Mouse (Mus musculus): ENCODE data around the gene Ldhb. TPM values are rescaled to one million over a fixed set of nuclear protein-coding genes. Genes with fewer than 3 reads are reported as not detected.

Ldhb gene
- total RNA-seq, 2 experiments from 2014 or later: 466 to 479 TPM

- DNase-seq (ENCODE audit: extremely low spot score in 1 of 2, low spot score in 2 of 2): no peak
- intact Hi-C loops (cut with DNase I): no loop called here
These were observed 45.6 kb downstream of the Ldhb start for GRCm38 (mm10) chr6:142462194-142462593.

- DNase-seq (ENCODE audit: extremely low spot score in 1 of 2, low spot score in 2 of 2): no peak
These were observed 48.6 kb downstream of the Ldhb start for GRCm38 (mm10) chr6:142459017-142459678.

GRCm38 (mm10) chr6:142458010-142458409, 49.7 kb downstream of the Ldhb start:
- no peak for DNase-seq (ENCODE audit: extremely low spot score in 1 of 2, low spot score in 2 of 2)
- intact Hi-C loops (cut with DNase I): no loop called here

More at GRCm38 (mm10) chr6:142459017-142459678, 48.6 kb downstream of the Ldhb start:
- intact Hi-C loops (cut with DNase I): no loop called here

GRCm38 (mm10) chr6:142455314-142455996, 52.3 kb downstream of the Ldhb start:
- intact Hi-C loops (cut with DNase I): no loop called here
- DNase-seq (ENCODE audit: extremely low spot score in 1 of 2, low spot score in 2 of 2): no peak

GRCm38 (mm10) chr6:142453311-142453710, 54.4 kb downstream of the Ldhb start:
- intact Hi-C loops (cut with DNase I): no loop called here
- DNase-seq (ENCODE audit: extremely low spot score in 1 of 2, low spot score in 2 of 2): no peak

GRCm38 (mm10) chr6:142451381-142451780, 56.4 kb downstream of the Ldhb start:
- intact Hi-C loops (cut with DNase I): no loop called here
- no peak for DNase-seq (ENCODE audit: extremely low spot score in 1 of 2, low spot score in 2 of 2)

Other genes with a start within 250 kb of the Ldhb start
- not detected for gene Iapp, start 209.5 kb downstream of the Ldhb start, total RNA-seq (2021)
- gene Slco1a5, start 185.0 kb downstream of the Ldhb start, total RNA-seq (2021): under 1 TPM; 0.14 to 0.24 TPM
- 10 to 100 TPM; 13.1 to 14.7 TPM for gene Pyroxd1, start 162.3 kb downstream of the Ldhb start, total RNA-seq (2021)
- 10 to 100 TPM; 21.6 to 21.9 TPM for gene Recql, start 120.9 kb downstream of the Ldhb start, total RNA-seq (2021)
- gene Golt1b, start 120.7 kb downstream of the Ldhb start, total RNA-seq (2021): 10 to 100 TPM; 32.7 to 33.5 TPM
- 1 to 10 TPM; 1.1 to 1.3 TPM for gene Spx, start 94.5 kb downstream of the Ldhb start, total RNA-seq (2021)
- gene Gys2, start 34.8 kb downstream of the Ldhb start, total RNA-seq (2021): not detected
- gene Kcnj8, start 63.7 kb upstream of the Ldhb start, total RNA-seq (2021): 1 to 10 TPM; 4.1 to 5.4 TPM
- gene Abcc9, start 194.4 kb upstream of the Ldhb start, total RNA-seq (2021): 1 to 10 TPM; 8.2 TPM
- gene Cmas, start 248.7 kb upstream of the Ldhb start, total RNA-seq (2021): 100 to 1,000 TPM; 141 to 143 TPM